Mouse (Mus musculus) small intestine, adult 10 weeks (tissue): ENCODE data around the gene Ifna4. TPM values are rescaled to one million over a fixed set of nuclear protein-coding genes. Genes with fewer than 3 reads are reported as not detected.

ENCODE experiments used
- polyA plus RNA-seq: library from polyadenylated mRNA; stranded (reverse); fragments of 350-450 nt; fragmentation: Illumina TruSeq; extraction: RNeasy Lipid Tissue Mini Kit (QIAGEN cat#74804); gene quantifications from one replicate; pipeline ENCODE4 v1.2.3, GENCODE M21; 2014; ENCODE audit warnings: low replicate concordance

Gene Ifna4
- not detected for polyA plus RNA-seq

DNA sequence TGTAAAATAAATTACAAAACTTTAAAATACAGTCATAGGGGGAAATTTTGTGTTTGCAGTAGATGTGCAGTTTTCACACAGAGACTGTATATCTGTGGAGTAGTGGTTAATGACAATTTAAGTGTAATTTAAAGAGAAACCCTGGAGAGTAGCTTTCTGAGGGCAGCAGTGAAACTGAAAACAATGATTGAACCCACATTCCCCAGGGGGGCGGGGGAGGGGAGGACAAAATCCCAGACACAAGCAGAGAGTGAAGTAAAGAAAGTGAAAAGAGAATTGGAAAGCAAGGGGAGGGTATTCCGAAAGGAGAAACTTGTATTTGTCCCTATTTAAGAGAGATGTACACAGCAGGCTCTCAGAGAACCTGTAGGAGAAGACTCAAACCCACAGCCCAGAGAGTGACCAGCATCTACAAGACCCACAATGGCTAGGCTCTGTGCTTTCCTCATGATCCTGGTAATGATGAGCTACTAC, at the start of gene Ifna4:
Gene Ifna4 (plus strand): TSS at position 424 of the 474 bp plus-strand sequence.

DNA sequence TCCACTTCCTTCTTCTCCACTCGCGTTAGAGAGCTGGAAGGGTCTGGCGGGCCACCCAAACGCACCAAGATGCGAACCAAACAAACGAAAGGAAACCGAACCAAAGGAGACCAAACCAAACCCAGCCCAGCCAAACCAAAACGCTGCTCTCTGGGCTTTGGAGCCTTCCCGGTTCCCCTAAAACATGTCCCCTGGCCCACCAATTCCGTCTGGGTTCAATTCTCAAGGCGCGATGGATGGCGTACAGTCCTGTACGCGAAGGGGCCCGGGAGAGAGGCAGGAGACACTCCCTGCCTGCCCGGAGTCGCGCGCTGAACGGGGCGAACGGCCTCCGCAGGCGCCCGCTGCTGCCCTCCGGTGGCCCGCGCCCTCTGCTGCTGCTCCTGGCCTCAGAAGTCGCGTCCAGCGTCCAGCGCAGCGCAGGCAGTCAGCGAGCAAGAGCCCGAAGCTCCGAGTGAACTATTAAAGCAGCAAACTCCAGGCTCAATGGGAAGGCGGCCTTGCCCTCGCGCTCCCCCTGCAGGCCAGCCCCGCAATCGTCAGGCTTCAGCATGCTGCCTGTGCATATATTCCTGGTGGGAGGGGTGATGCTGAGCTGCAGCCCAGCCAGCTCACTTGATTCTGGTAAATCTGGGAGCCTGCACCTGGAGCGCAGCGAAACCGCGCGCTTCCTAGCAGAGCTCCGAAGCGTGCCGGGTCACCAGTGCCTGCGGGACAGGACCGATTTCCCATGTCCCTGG, 47.6 kb upstream of the Ifna4 start, which contains the start of gene Gm13275:
Gene Gm13275 (plus strand): TSS at position 552 of the 740 bp plus-strand sequence.

DNA sequence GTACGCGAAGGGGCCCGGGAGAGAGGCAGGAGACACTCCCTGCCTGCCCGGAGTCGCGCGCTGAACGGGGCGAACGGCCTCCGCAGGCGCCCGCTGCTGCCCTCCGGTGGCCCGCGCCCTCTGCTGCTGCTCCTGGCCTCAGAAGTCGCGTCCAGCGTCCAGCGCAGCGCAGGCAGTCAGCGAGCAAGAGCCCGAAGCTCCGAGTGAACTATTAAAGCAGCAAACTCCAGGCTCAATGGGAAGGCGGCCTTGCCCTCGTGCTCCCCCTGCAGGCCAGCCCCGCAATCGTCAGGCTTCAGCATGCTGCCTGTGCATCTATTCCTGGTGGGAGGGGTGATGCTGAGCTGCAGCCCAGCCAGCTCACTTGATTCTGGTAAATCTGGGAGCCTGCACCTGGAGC, 44.6 kb upstream of the Ifna4 start, which contains the start of gene Gm13279:
Gene Gm13279 (plus strand): TSS at position 301 of the 400 bp plus-strand sequence.

DNA sequence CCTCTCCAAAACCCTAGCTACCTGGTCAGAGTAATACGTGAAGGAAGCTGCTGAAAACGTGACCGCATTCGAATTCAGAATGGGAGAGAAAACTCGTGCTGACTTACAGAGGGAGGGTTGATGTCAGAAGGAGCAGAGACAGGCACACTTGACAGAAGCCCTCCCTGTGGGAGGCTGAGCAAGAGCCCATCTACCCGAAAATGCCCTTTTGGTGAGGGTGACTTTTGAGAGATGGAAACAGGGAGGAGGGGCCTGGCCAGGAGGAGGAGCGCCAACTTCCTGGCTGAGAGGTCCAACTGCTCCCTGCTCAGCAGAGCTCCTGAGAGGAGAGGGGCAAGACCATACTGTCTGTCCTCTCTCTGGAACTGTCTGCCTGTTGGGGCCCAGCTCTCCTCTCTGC, 42.3 kb upstream of the Ifna4 start, which contains the start of gene Gm13285:
Gene Gm13285 (plus strand): TSS at position 301 of the 400 bp plus-strand sequence.

DNA sequence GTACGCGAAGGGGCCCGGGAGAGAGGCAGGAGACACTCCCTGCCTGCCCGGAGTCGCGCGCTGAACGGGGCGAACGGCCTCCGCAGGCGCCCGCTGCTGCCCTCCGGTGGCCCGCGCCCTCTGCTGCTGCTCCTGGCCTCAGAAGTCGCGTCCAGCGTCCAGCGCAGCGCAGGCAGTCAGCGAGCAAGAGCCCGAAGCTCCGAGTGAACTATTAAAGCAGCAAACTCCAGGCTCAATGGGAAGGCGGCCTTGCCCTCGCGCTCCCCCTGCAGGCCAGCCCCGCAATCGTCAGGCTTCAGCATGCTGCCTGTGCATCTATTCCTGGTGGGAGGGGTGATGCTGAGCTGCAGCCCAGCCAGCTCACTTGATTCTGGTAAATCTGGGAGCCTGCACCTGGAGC, 38.7 kb upstream of the Ifna4 start, which contains the start of gene Gm13287:
Gene Gm13287 (plus strand): TSS at position 301 of the 400 bp plus-strand sequence.

DNA sequence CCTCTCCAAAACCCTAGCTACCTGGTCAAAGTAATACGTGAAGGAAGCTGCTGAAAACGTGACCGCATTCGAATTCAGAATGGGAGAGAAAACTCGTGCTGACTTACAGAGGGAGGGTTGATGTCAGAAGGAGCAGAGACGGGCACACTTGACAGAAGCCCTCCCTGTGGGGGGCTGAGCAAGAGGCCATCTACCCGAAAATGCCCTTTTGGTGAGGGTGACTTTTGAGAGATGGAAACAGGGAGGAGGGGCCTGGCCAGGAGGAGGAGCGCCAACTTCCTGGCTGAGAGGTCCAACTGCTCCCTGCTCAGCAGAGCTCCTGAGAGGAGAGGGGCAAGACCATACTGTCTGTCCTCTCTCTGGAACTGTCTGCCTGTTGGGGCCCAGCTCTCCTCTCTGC, 36.4 kb upstream of the Ifna4 start, which contains the start of gene Gm13288:
Gene Gm13288 (plus strand): TSS at position 301 of the 400 bp plus-strand sequence.

DNA sequence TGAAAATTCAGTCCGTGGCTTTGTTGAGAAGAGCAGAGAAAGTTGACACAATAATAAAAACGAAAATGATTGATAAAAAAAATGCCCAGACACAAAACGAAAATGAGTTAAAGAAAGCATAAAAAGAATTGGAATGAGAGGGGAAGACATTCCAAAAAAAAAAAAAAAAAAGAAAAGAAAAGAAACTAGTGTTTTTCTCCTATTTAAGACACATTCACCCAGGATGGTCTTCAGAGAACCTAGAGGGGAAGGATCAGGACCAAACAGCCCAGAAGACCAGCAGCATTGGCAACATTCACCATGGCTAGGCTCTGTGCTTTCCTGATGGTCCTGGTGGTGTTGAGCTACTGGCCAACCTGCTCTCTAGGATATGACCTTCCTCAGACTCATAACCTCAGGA, 25.7 kb upstream of the Ifna4 start, which contains the start of gene Ifna7:
Gene Ifna7 (plus strand): TSS at position 301 of the 400 bp plus-strand sequence.

DNA sequence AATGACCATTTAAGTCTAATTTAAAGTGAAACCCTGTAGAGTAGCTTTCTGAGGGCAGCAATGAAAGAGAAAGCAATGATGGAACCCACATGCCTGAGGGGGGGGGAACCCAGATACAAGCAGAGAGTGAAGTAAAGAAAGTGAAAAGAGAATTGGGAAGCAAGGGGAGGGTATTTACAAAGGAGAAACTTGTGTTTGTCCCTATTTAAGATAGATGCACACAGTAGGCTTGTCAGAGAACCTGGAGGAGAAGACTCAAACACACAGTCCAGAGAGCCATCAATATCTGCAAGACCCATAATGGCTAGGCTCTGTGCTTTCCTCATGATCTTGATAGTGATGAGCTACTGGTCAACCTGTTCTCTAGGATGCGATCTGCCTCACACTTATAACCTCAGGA, 22.0 kb upstream of the Ifna4 start, which contains the start of gene Ifna11:
Gene Ifna11 (plus strand): TSS at position 301 of the 400 bp plus-strand sequence.

DNA sequence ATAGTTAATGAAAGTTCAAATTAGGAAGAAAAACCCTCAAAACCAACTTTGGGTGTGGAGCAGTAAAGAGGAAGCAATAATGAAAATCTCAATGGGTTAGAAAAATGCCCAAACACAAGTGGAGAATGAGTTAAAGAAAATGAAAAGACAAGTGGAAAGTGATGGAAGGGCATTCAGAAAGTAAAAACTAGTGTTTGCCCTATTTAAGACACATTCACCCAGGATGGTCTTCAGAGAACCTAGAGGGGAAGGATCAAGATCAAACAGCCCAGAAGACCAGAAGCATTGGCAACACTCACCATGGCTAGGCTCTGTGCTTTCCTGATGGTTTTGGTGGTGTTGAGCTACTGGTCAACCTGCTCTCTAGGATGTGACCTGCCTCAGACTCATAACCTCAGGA, 14.5 kb upstream of the Ifna4 start, which contains the start of gene Ifna6:
Gene Ifna6 (plus strand): TSS at position 301 of the 400 bp plus-strand sequence.

DNA sequence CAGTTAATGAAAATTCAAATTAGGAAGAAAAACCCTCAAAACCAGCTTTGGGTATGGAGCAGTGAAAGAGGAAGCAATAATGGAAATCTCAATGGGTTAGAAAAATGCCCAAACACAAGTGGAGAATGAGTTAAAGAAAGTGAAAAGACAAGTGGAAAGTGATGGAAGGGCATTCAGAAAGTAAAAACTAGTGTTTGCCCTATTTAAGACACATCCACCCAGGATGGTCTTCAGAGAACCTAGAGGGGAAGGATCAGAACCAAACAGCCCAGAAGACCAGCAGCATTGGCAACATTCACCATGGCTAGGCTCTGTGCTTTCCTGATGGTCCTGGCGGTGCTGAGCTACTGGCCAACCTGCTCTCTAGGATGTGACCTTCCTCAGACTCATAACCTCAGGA, 6.4 kb upstream of the Ifna4 start, which contains the start of gene Ifna5:
Gene Ifna5 (plus strand): TSS at position 301 of the 400 bp plus-strand sequence.

DNA sequence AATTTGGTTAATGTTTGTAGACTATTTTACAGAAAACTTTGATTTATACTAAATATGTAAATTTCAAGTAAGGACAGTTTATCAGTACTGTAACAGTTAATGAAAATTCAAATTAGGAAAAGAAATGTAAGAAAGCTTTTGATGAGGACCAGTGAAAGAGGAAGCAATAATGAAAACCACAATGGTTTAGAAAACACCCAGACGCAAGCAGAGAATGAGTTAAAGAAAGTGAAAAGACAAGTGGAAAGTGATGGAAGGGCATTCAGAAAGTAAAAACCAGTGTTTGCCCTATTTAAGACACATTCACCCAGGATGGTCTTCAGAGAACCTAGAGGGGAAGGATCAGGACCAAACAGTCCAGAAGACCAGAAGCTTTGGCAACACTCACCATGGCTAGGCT, 8.0 kb downstream of the Ifna4 start, which contains the start of gene Ifna1:
Gene Ifna1 (plus strand): TSS at position 390 of the 400 bp plus-strand sequence.

DNA sequence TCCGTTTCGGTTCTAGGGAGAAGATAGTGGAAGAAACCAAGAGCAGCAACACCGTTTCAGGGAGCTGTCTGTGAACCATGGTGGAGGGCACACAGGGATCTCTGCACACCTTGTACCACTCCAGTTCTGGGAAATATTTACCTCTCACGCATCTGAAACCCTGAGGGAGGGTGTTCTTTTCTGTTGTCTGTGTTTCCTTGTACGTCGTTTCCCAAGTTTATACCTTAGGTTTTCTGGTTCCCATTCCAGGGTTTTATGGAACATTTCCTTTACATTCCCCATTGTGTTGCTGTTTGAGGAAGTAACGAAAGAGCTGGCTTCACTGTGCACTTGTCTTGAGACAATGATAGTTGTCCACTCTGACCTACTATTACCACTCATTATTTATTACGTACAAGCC, 38.4 kb downstream of the Ifna4 start, which contains the start of gene Ifne:
Gene Ifne (minus strand): TSS at position 101 of the 400 bp plus-strand sequence.

Other genes with a start within 250 kb of the Ifna4 start
- not detected for gene Ifna9, start 249.5 kb upstream of the Ifna4 start, polyA plus RNA-seq
- not detected for gene Ifna12, start 238.5 kb upstream of the Ifna4 start, polyA plus RNA-seq
- not detected for gene C87499, start 207.4 kb upstream of the Ifna4 start, polyA plus RNA-seq
- not detected for gene Ifna13, start 197.4 kb upstream of the Ifna4 start, polyA plus RNA-seq
- gene Ifna16, start 164.9 kb upstream of the Ifna4 start, polyA plus RNA-seq, result not detected
- not detected for gene Ifna2, start 157.9 kb upstream of the Ifna4 start, polyA plus RNA-seq
- gene Ifnab, start 150.5 kb upstream of the Ifna4 start, polyA plus RNA-seq, result not detected
- not detected for gene Gm26566, start 120.1 kb upstream of the Ifna4 start, polyA plus RNA-seq
- 117 TPM for gene Klhl9, start 119.4 kb upstream of the Ifna4 start, polyA plus RNA-seq
- not detected for gene Gm13271, start 87.0 kb upstream of the Ifna4 start, polyA plus RNA-seq
- gene Gm13283, start 81.7 kb upstream of the Ifna4 start, polyA plus RNA-seq, result not detected
- gene Gm13290, start 68.0 kb upstream of the Ifna4 start, polyA plus RNA-seq, result not detected
- not detected for gene Gm13289, start 64.9 kb upstream of the Ifna4 start, polyA plus RNA-seq
- not detected for gene Gm13272, start 62.0 kb upstream of the Ifna4 start, polyA plus RNA-seq
- not detected for gene Ifnz, start 59.7 kb upstream of the Ifna4 start, polyA plus RNA-seq
- not detected for gene Gm13276, start 56.2 kb upstream of the Ifna4 start, polyA plus RNA-seq
- gene Gm13277, start 53.2 kb upstream of the Ifna4 start, polyA plus RNA-seq, result not detected
- gene Gm13278, start 50.3 kb upstream of the Ifna4 start, polyA plus RNA-seq, result not detected
- not detected for gene Gm13275, start 47.4 kb upstream of the Ifna4 start, polyA plus RNA-seq
- not detected for gene Gm13279, start 44.5 kb upstream of the Ifna4 start, polyA plus RNA-seq
- not detected for gene Gm13285, start 42.2 kb upstream of the Ifna4 start, polyA plus RNA-seq
- not detected for gene Gm13287, start 38.6 kb upstream of the Ifna4 start, polyA plus RNA-seq
- not detected for gene Gm13288, start 36.3 kb upstream of the Ifna4 start, polyA plus RNA-seq
- not detected for gene Ifna7, start 25.6 kb upstream of the Ifna4 start, polyA plus RNA-seq
- gene Ifna11, start 21.9 kb upstream of the Ifna4 start, polyA plus RNA-seq, result not detected
- not detected for gene Ifna6, start 14.4 kb upstream of the Ifna4 start, polyA plus RNA-seq
- not detected for gene Ifna5, start 6.3 kb upstream of the Ifna4 start, polyA plus RNA-seq
- gene Ifna1, start 8.2 kb downstream of the Ifna4 start, polyA plus RNA-seq, result not detected
- gene Ifne, start 38.3 kb downstream of the Ifna4 start, polyA plus RNA-seq, result not detected